7 mouse cellular contexts compared by ENCODE assay signal in the genomic region with DNA sequence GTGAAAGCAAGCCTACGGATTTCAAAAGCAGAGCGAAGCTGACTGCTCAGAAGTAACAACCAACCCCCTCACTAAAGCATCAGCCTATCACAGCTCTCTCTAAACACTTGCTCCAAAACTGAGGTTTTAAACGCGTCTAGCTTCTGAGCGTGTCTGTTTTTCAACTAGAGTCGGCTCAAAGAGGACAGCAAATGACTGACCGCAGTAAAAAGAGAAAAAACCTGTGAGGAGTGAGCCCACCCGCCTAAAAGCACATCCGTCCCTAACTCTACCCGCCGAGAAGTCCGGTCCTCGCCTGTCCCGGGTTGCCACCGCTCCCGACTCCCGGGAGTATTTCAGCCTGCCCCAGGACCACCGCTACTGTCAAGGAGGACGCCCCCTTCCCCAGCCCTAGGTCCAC. TPM values are rescaled to one million over a fixed set of nuclear protein-coding genes. Genes with fewer than 3 reads are reported as not detected.
DNase-seq lines count a peak whose midpoint lies in the region; ATAC-seq and TF ChIP-seq lines count a peak whose summit lies in the region.

No protein-coding gene starts in this region.

- peak overlapping the region; percentile 88 for H3K4me2 ChIP-seq in intestine, embryonic 16.5 days (ENCODE audit: low read depth, low read length)
- peak overlapping the region; percentile 91 for H3K4me2 ChIP-seq in neural tube, embryonic 13.5 days

- intact Hi-C loops in left cerebral cortex, adult 2 months (cut with DNase I): no loop called here

- peak overlapping the region; percentile 64 for H3K4me3 ChIP-seq in left cerebral cortex, adult 2 months
- peak overlapping the region; percentile 74 for H3K4me3 ChIP-seq in intestine, embryonic 16.5 days (ENCODE audit: low read length)
- peak overlapping the region; percentile 78 for H3K4me3 ChIP-seq in neural tube, embryonic 13.5 days

- peak overlapping the region; percentile 76 for H3K9ac ChIP-seq in intestine, embryonic 16.5 days (ENCODE audit: low read depth, low read length)
- peak overlapping the region; percentile 83 for H3K9ac ChIP-seq in neural tube, embryonic 13.5 days

- H3K4me1 ChIP-seq in intestine, embryonic 16.5 days (ENCODE audit: control insufficient read depth, insufficient read depth, low read length): no peaks in the 10 kb centered on the region
- peaks cover 28% of the 10 kb centered on the region for H3K4me1 ChIP-seq in neural tube, embryonic 13.5 days (replicated peaks)

- H3K27ac ChIP-seq in left cerebral cortex, adult 2 months: peak overlapping the region; percentile 78
- no peak overlapping the region for H3K27ac ChIP-seq in intestine, embryonic 16.5 days (ENCODE audit: low read length)
- H3K27ac ChIP-seq in neural tube, embryonic 13.5 days (replicated peaks): peak overlapping the region; percentile 80

- no peak for DNase-seq in left cerebral cortex, adult 2 months (ENCODE audit: extremely low spot score in 1 of 2, low spot score in 2 of 2)
- no peak for DNase-seq in left cerebral cortex, adult 8-10 months (ENCODE audit: low spot score in 2 of 2)
- peak; percentile 25 for DNase-seq in MN1 (ENCODE audit: low spot score)
- peak; percentile 56 for DNase-seq in embryo, embryonic 11 days
- DNase-seq in left cerebral cortex, adult 9 months (ENCODE audit: low spot score in 2 of 2): no peak

- TF ChIP-seq CTCF in left cerebral cortex, adult 2 months (IDR thresholded peaks at IDR 0.05): no peak

- H3K27me3 ChIP-seq in intestine, embryonic 16.5 days (replicated peaks; ENCODE audit: control insufficient read depth, insufficient read depth, low read length): no peaks in the 10 kb centered on the region
- H3K27me3 ChIP-seq in neural tube, embryonic 13.5 days: no peaks in the 10 kb centered on the region

- no peaks in the 10 kb centered on the region for H3K36me3 ChIP-seq in intestine, embryonic 16.5 days (ENCODE audit: control insufficient read depth, insufficient read depth, low read length)
- peaks cover 8% of the 10 kb centered on the region; the same call in 1 of the 2 replicates for H3K36me3 ChIP-seq in neural tube, embryonic 13.5 days

- WGBS in intestine, embryonic 16.5 days: under 1% methylated on average over 19 of the region's 19 CpGs
- WGBS in neural tube, embryonic 13.5 days: 0% methylated on average over 19 of the region's 19 CpGs

- peak; percentile 24; the same call in 1 of the 2 replicates for ATAC-seq in intestine, embryonic 16.5 days
- ATAC-seq in neural tube, embryonic 13.5 days (ENCODE audit: low read depth): peak; percentile 51

- no peaks in the 10 kb centered on the region for H3K9me3 ChIP-seq in intestine, embryonic 16.5 days (ENCODE audit: control insufficient read depth, low read length)
- H3K9me3 ChIP-seq in neural tube, embryonic 13.5 days: no peaks in the 10 kb centered on the region

RNA-seq across cellular contexts. Expression of gene Angel1, which starts 0.6 kb away (rescaled TPM):
- 1 to 10 TPM; 6.5 TPM for total RNA-seq in left cerebral cortex, adult 2 months (2021)
- 10 to 100 TPM in 2 of 4 experiments, 1 to 10 TPM in 2; 9.0 to 10.4 (median 9.6) TPM for total RNA-seq in left cerebral cortex, adult 8-10 months (2022)
- 4.8 and 5.3 TPM in 2 replicates for polyA plus RNA-seq in intestine, embryonic 16.5 days (2015; fragmentation: Nextera tagmentation; extraction: Ambion mirVana)
- 12.6 and 16.1 TPM in 2 replicates for polyA plus RNA-seq in neural tube, embryonic 13.5 days (2015; fragmentation: Nextera tagmentation; extraction: Ambion mirVana)

RNA-seq across cellular contexts. Expression of gene Lrrc74a, which starts 8.5 kb away (rescaled TPM):
- not detected for total RNA-seq in left cerebral cortex, adult 2 months (2021)
- total RNA-seq in left cerebral cortex, adult 8-10 months (2022): not detected
- not detected in 2 replicates for polyA plus RNA-seq in intestine, embryonic 16.5 days (2015; fragmentation: Nextera tagmentation; extraction: Ambion mirVana)
- not detected in 2 replicates for polyA plus RNA-seq in neural tube, embryonic 13.5 days (2015; fragmentation: Nextera tagmentation; extraction: Ambion mirVana)

RNA-seq across cellular contexts. Expression of gene Vash1, which starts 47.2 kb away (rescaled TPM):
- 10 to 100 TPM; 34.6 to 36.6 TPM for total RNA-seq in left cerebral cortex, adult 2 months (2021)
- total RNA-seq in left cerebral cortex, adult 8-10 months (2022): 10 to 100 TPM; 31.6 to 35.4 (median 32.5) TPM
- polyA plus RNA-seq in intestine, embryonic 16.5 days (2015; fragmentation: Nextera tagmentation; extraction: Ambion mirVana): 5.5 and 6.0 TPM in 2 replicates
- 30.6 and 34.0 TPM in 2 replicates for polyA plus RNA-seq in neural tube, embryonic 13.5 days (2015; fragmentation: Nextera tagmentation; extraction: Ambion mirVana)

Comparison
In these comparisons a context has a peak if more than half of its experiments do, and no peak if none do; other contexts are left out.
1. DNase-seq: peak in MN1 (single experiment) and embryo, embryonic 11 days (single experiment); none in left cerebral cortex, adult 2 months (0 of 2), left cerebral cortex, adult 8-10 months (0 of 2) and left cerebral cortex, adult 9 months (0 of 2).
2. Peak in every context shown above with its lines, with median percentiles within 50 percentile points of each other: H3K4me3 ChIP-seq.